Mouse (Mus musculus): Measurements from ENCODE around the gene Shtn1. TPM values are rescaled to one million over a fixed set of nuclear protein-coding genes. Genes with fewer than 3 reads are reported as not detected.

Shtn1 gene
- polyA plus RNA-seq, 1 experiment = 1.7 TPM

- Histone ChIP-seq H3K27ac (ENCODE audit: control insufficient read depth, insufficient read depth, low read length) (no peak overlapping the region), H3K4me1 (replicated peaks; ENCODE audit: control insufficient read depth, insufficient read depth, low read length) (no peaks in the 10 kb centered on the region), H3K4me3 (ENCODE audit: control insufficient read depth, insufficient read depth, low read length) (no peak overlapping the region), H3K36me3 (ENCODE audit: control insufficient read depth, insufficient read depth, low read length) (no peaks in the 10 kb centered on the region), H3K27me3 (ENCODE audit: control insufficient read depth, insufficient read depth, low read length) (no peaks in the 10 kb centered on the region)
- no peak for DNase-seq
- TF ChIP-seq POLR2A (IDR thresholded peaks at IDR 0.05; ENCODE audit: control insufficient read depth, extremely low read depth, insufficient read depth, low read length, poor library complexity) (no peak), CTCF (IDR thresholded peaks at IDR 0.05; ENCODE audit: borderline replicate concordance, control insufficient read depth, extremely low read depth, insufficient read depth, low read length, poor library complexity) (no peak)
- 68% methylated on average over 5 of the region's 5 CpGs for WGBS
These were observed 95.9 kb downstream of the Shtn1 start for GRCm38 (mm10) chr19:58980056-58980440.

- no peak overlapping the region for H3K27ac ChIP-seq (ENCODE audit: control insufficient read depth, insufficient read depth, low read length)
- H3K36me3 ChIP-seq (ENCODE audit: control insufficient read depth, insufficient read depth, low read length) = no peaks in the 10 kb centered on the region
- TF ChIP-seq POLR2A (IDR thresholded peaks at IDR 0.05; ENCODE audit: control insufficient read depth, extremely low read depth, insufficient read depth, low read length, poor library complexity) (no peak), CTCF (IDR thresholded peaks at IDR 0.05; ENCODE audit: borderline replicate concordance, control insufficient read depth, extremely low read depth, insufficient read depth, low read length, poor library complexity) (no peak)
- 60% methylated on average over 13 of the region's 13 CpGs for WGBS
- no peak for DNase-seq
- H3K27me3 ChIP-seq (ENCODE audit: control insufficient read depth, insufficient read depth, low read length) = no peaks in the 10 kb centered on the region
- H3K4me1 ChIP-seq (replicated peaks; ENCODE audit: control insufficient read depth, insufficient read depth, low read length) = no peaks in the 10 kb centered on the region
- H3K4me3 ChIP-seq (ENCODE audit: control insufficient read depth, insufficient read depth, low read length) = no peak overlapping the region
These were observed 96.4 kb downstream of the Shtn1 start for GRCm38 (mm10) chr19:58979436-58980055.

GRCm38 (mm10) chr19:58978401-58979171, 97.3 kb downstream of the Shtn1 start:
- no peak for DNase-seq
- no peaks in the 10 kb centered on the region for H3K36me3 ChIP-seq (ENCODE audit: control insufficient read depth, insufficient read depth, low read length)
- no peak for TF ChIP-seq CTCF (IDR thresholded peaks at IDR 0.05; ENCODE audit: borderline replicate concordance, control insufficient read depth, extremely low read depth, insufficient read depth, low read length, poor library complexity)
- no peak for TF ChIP-seq POLR2A (IDR thresholded peaks at IDR 0.05; ENCODE audit: control insufficient read depth, extremely low read depth, insufficient read depth, low read length, poor library complexity)
- no peaks in the 10 kb centered on the region for H3K27me3 ChIP-seq (ENCODE audit: control insufficient read depth, insufficient read depth, low read length)
- no peaks in the 10 kb centered on the region for H3K4me1 ChIP-seq (replicated peaks; ENCODE audit: control insufficient read depth, insufficient read depth, low read length)
- 21% methylated on average over 11 of the region's 11 CpGs for WGBS
- no peak overlapping the region for H3K27ac ChIP-seq (ENCODE audit: control insufficient read depth, insufficient read depth, low read length)
- no peak overlapping the region for H3K4me3 ChIP-seq (ENCODE audit: control insufficient read depth, insufficient read depth, low read length)

GRCm38 (mm10) chr19:58975216-58975863, 100.6 kb downstream of the Shtn1 start:
- no peak for TF ChIP-seq POLR2A (IDR thresholded peaks at IDR 0.05; ENCODE audit: control insufficient read depth, extremely low read depth, insufficient read depth, low read length, poor library complexity)
- no peak for TF ChIP-seq CTCF (IDR thresholded peaks at IDR 0.05; ENCODE audit: borderline replicate concordance, control insufficient read depth, extremely low read depth, insufficient read depth, low read length, poor library complexity)
- Histone ChIP-seq H3K27me3 (ENCODE audit: control insufficient read depth, insufficient read depth, low read length) (no peaks in the 10 kb centered on the region), H3K27ac (ENCODE audit: control insufficient read depth, insufficient read depth, low read length) (no peak overlapping the region), H3K4me3 (ENCODE audit: control insufficient read depth, insufficient read depth, low read length) (no peak overlapping the region), H3K4me1 (replicated peaks; ENCODE audit: control insufficient read depth, insufficient read depth, low read length) (no peaks in the 10 kb centered on the region), H3K36me3 (ENCODE audit: control insufficient read depth, insufficient read depth, low read length) (no peaks in the 10 kb centered on the region)
- WGBS = 93% methylated on average over 11 of the region's 11 CpGs
- DNase-seq = no peak

- DNase-seq = no peak
These were observed 101.8 kb downstream of the Shtn1 start for GRCm38 (mm10) chr19:58974126-58974525.

GRCm38 (mm10) chr19:58970826-58971225, 105.1 kb downstream of the Shtn1 start:
- H3K4me1 ChIP-seq (replicated peaks; ENCODE audit: control insufficient read depth, insufficient read depth, low read length) = no peaks in the 10 kb centered on the region
- DNase-seq = no peak
- no peaks in the 10 kb centered on the region for H3K27me3 ChIP-seq (ENCODE audit: control insufficient read depth, insufficient read depth, low read length)
- 85% methylated on average over 13 of the region's 13 CpGs for WGBS
- TF ChIP-seq CTCF (IDR thresholded peaks at IDR 0.05; ENCODE audit: borderline replicate concordance, control insufficient read depth, extremely low read depth, insufficient read depth, low read length, poor library complexity) (no peak), POLR2A (IDR thresholded peaks at IDR 0.05; ENCODE audit: control insufficient read depth, extremely low read depth, insufficient read depth, low read length, poor library complexity) (no peak)
- H3K36me3 ChIP-seq (ENCODE audit: control insufficient read depth, insufficient read depth, low read length) = no peaks in the 10 kb centered on the region
- no peak overlapping the region for H3K27ac ChIP-seq (ENCODE audit: control insufficient read depth, insufficient read depth, low read length)
- H3K4me3 ChIP-seq (ENCODE audit: control insufficient read depth, insufficient read depth, low read length) = no peak overlapping the region

More at GRCm38 (mm10) chr19:58974126-58974525, 101.8 kb downstream of the Shtn1 start:
- 93% methylated on average over 8 of the region's 8 CpGs for WGBS
- TF ChIP-seq POLR2A (IDR thresholded peaks at IDR 0.05; ENCODE audit: control insufficient read depth, extremely low read depth, insufficient read depth, low read length, poor library complexity) (no peak), CTCF (IDR thresholded peaks at IDR 0.05; ENCODE audit: borderline replicate concordance, control insufficient read depth, extremely low read depth, insufficient read depth, low read length, poor library complexity) (no peak)
- H3K4me1 ChIP-seq (replicated peaks; ENCODE audit: control insufficient read depth, insufficient read depth, low read length) = no peaks in the 10 kb centered on the region
- H3K36me3 ChIP-seq (ENCODE audit: control insufficient read depth, insufficient read depth, low read length) = no peaks in the 10 kb centered on the region
- H3K4me3 ChIP-seq (ENCODE audit: control insufficient read depth, insufficient read depth, low read length) = no peak overlapping the region
- no peak overlapping the region for H3K27ac ChIP-seq (ENCODE audit: control insufficient read depth, insufficient read depth, low read length)
- H3K27me3 ChIP-seq (ENCODE audit: control insufficient read depth, insufficient read depth, low read length) = no peaks in the 10 kb centered on the region

All from thymus, adult 2 months (tissue).